Mouse (Mus musculus) heart, postnatal 0 days (tissue): ENCODE measurements around the gene Camkmt.

Experiments used
- CTCF ChIP-seq: IDR thresholded peaks from 2 replicates; pipeline ENCODE4 v1.5.1; 2016; ENCODE audit warnings: antibody characterized with exemption, control low read depth, low read depth
- EP300 ChIP-seq: IDR thresholded peaks from 2 replicates; pipeline ENCODE4 v1.6.1; 2016; ENCODE audit warnings: antibody characterized with exemption, low read depth

DNA sequence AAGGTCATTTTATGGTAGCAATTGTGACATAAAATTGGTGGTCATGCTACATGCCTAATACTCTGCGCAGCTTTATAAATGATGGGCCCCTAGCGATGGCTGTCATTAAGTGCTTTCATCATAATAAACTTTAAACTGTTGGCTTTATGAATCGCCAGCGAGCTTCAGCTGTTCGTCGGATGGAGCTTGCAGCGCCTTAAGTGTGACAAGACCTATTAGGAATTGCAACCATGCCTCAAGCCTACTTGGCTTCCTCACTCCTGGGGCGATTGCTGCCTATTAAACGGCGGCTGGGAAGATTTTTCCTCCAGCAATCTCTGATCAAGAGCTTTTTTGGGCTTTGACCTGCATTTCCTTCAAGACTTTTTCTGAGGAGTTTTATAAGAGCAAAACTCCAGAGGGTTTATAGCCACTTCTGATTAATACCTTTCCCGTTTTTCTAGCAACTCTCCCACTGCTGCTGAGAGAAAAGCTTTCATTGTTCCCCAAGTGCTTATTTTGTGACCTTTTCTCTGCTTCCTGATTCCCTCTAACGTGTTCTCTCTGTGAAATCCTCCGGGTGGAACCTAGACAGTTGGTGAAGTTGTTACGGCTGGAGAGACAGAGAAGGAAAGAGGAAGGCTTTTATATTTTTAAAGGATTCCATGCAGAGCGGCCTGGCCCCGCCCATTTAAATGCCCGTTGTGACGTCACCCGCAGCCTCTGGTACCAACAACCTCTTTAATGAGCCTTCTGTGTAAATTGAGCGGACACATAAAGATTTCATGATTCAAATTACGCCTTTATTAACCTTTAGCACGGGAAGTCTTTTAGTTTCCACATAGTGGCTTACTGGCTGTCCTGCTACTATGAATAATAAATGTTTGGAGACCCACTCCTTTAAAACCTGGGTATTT is 373.4 kb downstream of the Camkmt start:
- TF ChIP-seq EP300 (no peak), CTCF (no peak)
